In genomic region chr6:28597266-28597665, GRCm38 (mm10) we compare ENCODE assay signal across 20 mouse cellular contexts.
A peak's percentile ranks its signal among the peaks of the same experiment; 100 is the strongest.
DNase-seq lines count a peak whose midpoint lies in the region; TF ChIP-seq lines count a peak whose summit lies in the region.
"Had no signal": no experiment of that assay in that cellular context is flagged by ENCODE, and none has a peak within 500 bp of the region (broad histone marks: within the 10 kb centered on the region; RNA-seq: fewer than 3 reads in every experiment).

No protein-coding gene starts in this region.

- no peak overlapping the region for H3K4me3 ChIP-seq in cortical plate, adult 2 months (ENCODE audit: insufficient read depth, low read length)
- H3K4me3 ChIP-seq: embryonic facial prominence, embryonic 13.5 days; forebrain, embryonic 12.5 days; heart, embryonic 10.5 days; hindbrain, embryonic 12.5 days had no signal

- no peak for TF ChIP-seq CTCF in cortical plate, adult 2 months (IDR thresholded peaks at IDR 0.05; ENCODE audit: extremely low read depth, insufficient read depth, low read length)

- 0 out of 2 replicates have a peak, but pooled peaks have one; percentile 10 for TF ChIP-seq POLR2A in cortical plate, adult 2 months (IDR thresholded peaks at IDR 0.05; ENCODE audit: extremely low read depth, insufficient read depth, low read length)

- DNase-seq in layer of hippocampus, adult 11-12 months (ENCODE audit: low spot score): peak; percentile 53
- DNase-seq in layer of hippocampus, postnatal 10 days (ENCODE audit: low spot score in 2 of 2): no peak
- peak; percentile 43 to 60 for DNase-seq in left cerebral cortex, adult 18-20 months (ENCODE audit: low spot score in 2 of 2)
- no peak for DNase-seq in left cerebral cortex, postnatal 10 days (ENCODE audit: extremely low spot score in 1 of 2, low spot score in 2 of 2)
- DNase-seq in left cerebral cortex, postnatal 36 days (ENCODE audit: low spot score in 2 of 2): peak; percentile 51 to 55
- no peak for DNase-seq in cerebellum, postnatal 4 days (ENCODE audit: low spot score in 2 of 2)
- DNase-seq: adrenal gland, adult 2 months; adrenal gland, postnatal 25 days; cerebellum, adult 2 months; cerebellum, postnatal 14 days; gastrocnemius, postnatal 10 days; heart, adult 18-20 months; heart, postnatal 10 days; heart, postnatal 4 days had no signal

- no peak overlapping the region for H3K27ac ChIP-seq in cortical plate, adult 2 months (ENCODE audit: insufficient read depth, low read length)
- H3K27ac ChIP-seq: embryonic facial prominence, embryonic 13.5 days; forebrain, embryonic 12.5 days; heart, embryonic 10.5 days; hindbrain, embryonic 12.5 days; hindbrain, postnatal 0 days had no signal

- peaks cover 5% of the 10 kb centered on the region; the same call in 1 of the 2 replicates for H3K4me1 ChIP-seq in cortical plate, adult 2 months (ENCODE audit: control insufficient read depth, insufficient read depth, low read length)
- H3K4me1 ChIP-seq: embryonic facial prominence, embryonic 13.5 days; heart, embryonic 10.5 days; hindbrain, embryonic 12.5 days had no signal

- intact Hi-C loops in left cerebral cortex, postnatal 10 days (cut with DNase I): no loop called here
- intact Hi-C loops in left cerebral cortex, postnatal 36 days (cut with DNase I): no loop called here

Comparison
In these comparisons a context has a peak if more than half of its experiments do, and no peak if none do; other contexts are left out.
1. DNase-seq: peak in layer of hippocampus, adult 11-12 months (single experiment), left cerebral cortex, adult 18-20 months (2 of 2) and left cerebral cortex, postnatal 36 days (2 of 2); none in layer of hippocampus, postnatal 10 days (0 of 2), left cerebral cortex, postnatal 10 days (0 of 2) and cerebellum, postnatal 4 days (0 of 2).